Mouse (Mus musculus) C2C12 (cell line): ENCODE data around the gene Fam71e1.

ENCODE experiments used
- CEBPB ChIP-seq: IDR thresholded peaks from one replicate; pipeline ENCODE4 v1.6.1; 2011; ENCODE audit warnings: low read depth, mild to moderate bottlenecking, control low read depth, moderate library complexity
- CTCF ChIP-seq: IDR thresholded peaks from one replicate; pipeline ENCODE4 v1.5.1; 2011; ENCODE audit not compliant: control insufficient read depth, insufficient read depth, insufficient read length
- MAX ChIP-seq: IDR thresholded peaks from one replicate; pipeline ENCODE4 v1.6.1; 2011; ENCODE audit warnings: mild to moderate bottlenecking, control low read depth
- MYOD1 ChIP-seq: IDR thresholded peaks from one replicate; pipeline ENCODE4 v1.6.1; 2011; ENCODE audit warnings: low read depth; ENCODE audit not compliant: control insufficient read depth, insufficient read length
- MYOG ChIP-seq: IDR thresholded peaks from one replicate; pipeline ENCODE4 v1.6.1; 2011; ENCODE audit not compliant: control insufficient read depth, insufficient read length; ENCODE audit errors: extremely low read depth
- USF1 ChIP-seq: IDR thresholded peaks from one replicate; pipeline ENCODE4 v1.6.1; 2011; ENCODE audit warnings: low read depth, mild to moderate bottlenecking, control low read depth, moderate library complexity

- TF ChIP-seq CEBPB = no peak
- TF ChIP-seq CTCF = no peak
- no peak for TF ChIP-seq MAX
- TF ChIP-seq MYOG = no peak
- TF ChIP-seq MYOD1 = no peak
- no peak for TF ChIP-seq USF1
Observed at GRCm38 (mm10) chr7:44463056-44463425, 33.3 kb upstream of the Fam71e1 start.
